Mouse (Mus musculus) heart, postnatal 0 days (tissue): ENCODE results near the gene Wwc1. TPM values are rescaled to one million over a fixed set of nuclear protein-coding genes. Genes with fewer than 3 reads are reported as not detected.

Source experiments
- ATAC-seq: fragments of 200-750 bp; cut with Nextera tagmentation; 2 replicates; pipeline ENCODE4 v1.8.0; 2017; ENCODE audit warnings: low read depth, moderate number of reproducible peaks, moderate library complexity; ENCODE audit not compliant: insufficient read depth
- DNase-seq: peaks from one replicate; pipeline ENCODE4 v3.0.0-alpha.2; 2016; ENCODE audit warnings: low spot score
- H3K27ac ChIP-seq: fragments of 300-500 bp; sonication (generic); 2 replicates; pipeline ENCODE4 v1.5.1; 2014; ENCODE audit warnings: low read depth, mild to moderate bottlenecking
- H3K27me3 ChIP-seq: fragments of 300-500 bp; sonication (generic); 2 replicates; pipeline ENCODE4 v1.6.1; 2014; ENCODE audit warnings: low read length, mixed read lengths; ENCODE audit not compliant: control insufficient read depth, insufficient read depth
- H3K36me3 ChIP-seq: fragments of 300-500 bp; sonication (generic); replicated peaks from 2 replicates; pipeline ENCODE4 v1.6.1; 2014; ENCODE audit warnings: low read length, mixed read lengths; ENCODE audit not compliant: control insufficient read depth, insufficient read depth
- H3K4me1 ChIP-seq: fragments of 300-500 bp; sonication (generic); 2 replicates; pipeline ENCODE4 v1.6.1; 2014; ENCODE audit warnings: antibody characterized with exemption; ENCODE audit not compliant: control insufficient read depth, insufficient read depth
- H3K4me2 ChIP-seq: fragments of 300-500 bp; sonication (generic); 2 replicates; pipeline ENCODE4 v1.6.1; 2014; ENCODE audit warnings: low read depth, mild to moderate bottlenecking, low read length, moderate library complexity
- H3K4me3 ChIP-seq: fragments of 300-500 bp; sonication (generic); 2 replicates; pipeline ENCODE4 v1.5.1; 2014; ENCODE audit warnings: low read depth, low read length
- H3K9ac ChIP-seq: fragments of 300-500 bp; sonication (generic); replicated peaks from 2 replicates; pipeline ENCODE4 v1.6.1; 2014; ENCODE audit warnings: low read depth, low read length, mixed read lengths
- H3K9me3 ChIP-seq: fragments of 300-500 bp; sonication (generic); replicated peaks from 2 replicates; pipeline ENCODE4 v1.6.1; 2016; ENCODE audit warnings: low read length; ENCODE audit not compliant: control insufficient read depth
- CTCF ChIP-seq: IDR thresholded peaks from 2 replicates; pipeline ENCODE4 v1.5.1; 2016; ENCODE audit warnings: antibody characterized with exemption, control low read depth, low read depth
- EP300 ChIP-seq: IDR thresholded peaks from 2 replicates; pipeline ENCODE4 v1.6.1; 2016; ENCODE audit warnings: antibody characterized with exemption, low read depth
- WGBS: fragments of 180-500 bp; shearing (Covaris S2); extraction: QIAGEN DNeasy Blood & Tissue Kit; methylation state at CpG from one replicate; pipeline ENCODE4 v1.1.7; 2014; 5-methylcytosine and 5-hydroxymethylcytosine counted together
- polyA plus RNA-seq: library from polyadenylated mRNA; unstranded; fragments of >200 nt; fragmentation: Nextera tagmentation; extraction: Ambion mirVana; gene quantifications from 2 replicates; pipeline ENCODE4 v1.2.1, GENCODE M21; 2015
- total RNA-seq: library from RNA; depleted of rRNA; stranded (reverse); fragments of >200 nt; gene quantifications from 2 replicates; pipeline ENCODE4 v1.2.3, GENCODE M21; 2014; ENCODE audit warnings: low replicate concordance

Wwc1 gene
- total and polyA plus RNA-seq, 2 experiments from 2014 or later: 0.31 to 1.6 TPM

GRCm38 (mm10) chr11:35963554-35963953 is 16.8 kb downstream of the Wwc1 start:
- H3K36me3 ChIP-seq: no peaks in the 10 kb centered on the region
- WGBS: 33% methylated on average over 2 of the region's 2 CpGs
- H3K27ac ChIP-seq: no peak overlapping the region
- no peak overlapping the region for H3K4me3 ChIP-seq
- no peaks in the 10 kb centered on the region for H3K27me3 ChIP-seq
- no peak for DNase-seq
- TF ChIP-seq EP300: no peak
- no peak for TF ChIP-seq CTCF
- no peaks in the 10 kb centered on the region for H3K9me3 ChIP-seq
- 0 out of 2 replicates have a peak, but pooled peaks cover 4% of the 10 kb centered on the region for H3K4me1 ChIP-seq
- ATAC-seq: no peak
- no peak overlapping the region for H3K9ac ChIP-seq
- no peak overlapping the region for H3K4me2 ChIP-seq

GRCm38 (mm10) chr11:35962431-35962830 is 17.9 kb downstream of the Wwc1 start:
- Histone ChIP-seq H3K36me3 (no peaks in the 10 kb centered on the region), H3K27me3 (no peaks in the 10 kb centered on the region), H3K9me3 (no peaks in the 10 kb centered on the region), H3K4me3 (no peak overlapping the region), H3K4me2 (no peak overlapping the region), H3K4me1 (0 out of 2 replicates have a peak, but pooled peaks cover 4% of the 10 kb centered on the region), H3K27ac (no peak overlapping the region), H3K9ac (no peak overlapping the region)
- ATAC-seq (no peak), DNase-seq (no peak)
- TF ChIP-seq EP300 (no peak), CTCF (no peak)
- WGBS: 95% methylated on average over 2 of the region's 2 CpGs

GRCm38 (mm10) chr11:35959270-35959669 is 21.1 kb downstream of the Wwc1 start:
- H3K4me3 ChIP-seq: no peak overlapping the region
- H3K27me3 ChIP-seq: no peaks in the 10 kb centered on the region
- no peak for ATAC-seq
- TF ChIP-seq CTCF (no peak), EP300 (no peak)
- no peaks in the 10 kb centered on the region for H3K9me3 ChIP-seq
- H3K27ac ChIP-seq: no peak overlapping the region
- no peak overlapping the region for H3K4me2 ChIP-seq
- H3K36me3 ChIP-seq: no peaks in the 10 kb centered on the region
- WGBS: 73% methylated on average over 3 of the region's 3 CpGs
- no peak for DNase-seq
- H3K9ac ChIP-seq: no peak overlapping the region
- 0 out of 2 replicates have a peak, but pooled peaks cover 4% of the 10 kb centered on the region for H3K4me1 ChIP-seq

- H3K4me3 ChIP-seq: no peak overlapping the region
- H3K4me1 ChIP-seq: no peaks in the 10 kb centered on the region
- no peak overlapping the region for H3K9ac ChIP-seq
- H3K27me3 ChIP-seq: no peaks in the 10 kb centered on the region
- H3K36me3 ChIP-seq: no peaks in the 10 kb centered on the region
- ATAC-seq (no peak), DNase-seq (no peak)
- no peak overlapping the region for H3K4me2 ChIP-seq
- WGBS: 32% methylated on average over 3 of the region's 3 CpGs
- H3K9me3 ChIP-seq: no peaks in the 10 kb centered on the region
- TF ChIP-seq CTCF (no peak), EP300 (no peak)
- no peak overlapping the region for H3K27ac ChIP-seq
Measured at GRCm38 (mm10) chr11:35955572-35955971, 24.8 kb downstream of the Wwc1 start.

GRCm38 (mm10) chr11:35953179-35953578 is 27.1 kb downstream of the Wwc1 start:
- 76% methylated on average over 4 of the region's 4 CpGs for WGBS
- Histone ChIP-seq H3K36me3 (no peaks in the 10 kb centered on the region), H3K27me3 (no peaks in the 10 kb centered on the region), H3K27ac (no peak overlapping the region), H3K4me2 (no peak overlapping the region), H3K9ac (no peak overlapping the region), H3K9me3 (no peaks in the 10 kb centered on the region), H3K4me3 (no peak overlapping the region), H3K4me1 (no peaks in the 10 kb centered on the region)
- TF ChIP-seq EP300: no peak
- TF ChIP-seq CTCF: no peak
- no peak for DNase-seq
- no peak for ATAC-seq

GRCm38 (mm10) chr11:35951727-35952065 is 28.6 kb downstream of the Wwc1 start:
- Histone ChIP-seq H3K4me3 (no peak overlapping the region), H3K27me3 (no peaks in the 10 kb centered on the region), H3K9me3 (no peaks in the 10 kb centered on the region), H3K4me1 (no peaks in the 10 kb centered on the region), H3K4me2 (no peak overlapping the region), H3K9ac (no peak overlapping the region), H3K36me3 (no peaks in the 10 kb centered on the region), H3K27ac (no peak overlapping the region)
- no peak for DNase-seq
- WGBS: 56% methylated on average over 4 of the region's 4 CpGs
- TF ChIP-seq EP300 (no peak), CTCF (no peak)
- no peak for ATAC-seq
